Mouse (Mus musculus): ENCODE data around the gene Tamm41.

- no peak for TF ChIP-seq CTCF (conservative IDR thresholded peaks at IDR 0.05; ENCODE audit: insufficient read depth, insufficient read length, low read depth, low read length)
- TF ChIP-seq POLR2A (IDR thresholded peaks at IDR 0.05; ENCODE audit: low read depth, low read length): no peak
Measured at GRCm38 (mm10) chr6:114979715-114980114, 58.0 kb downstream of the Tamm41 start.
